Mouse (Mus musculus) CH12.LX (cell line): ENCODE data around the gene Btbd1. TPM values are rescaled to one million over a fixed set of nuclear protein-coding genes. Genes with fewer than 3 reads are reported as not detected.

Experiments
- DNase-seq: peaks from one replicate; pipeline ENCODE4 v3.0.0-alpha.2; 2013; ENCODE audit errors: extremely low read depth
- H3K27ac ChIP-seq: 2 replicates; pipeline ENCODE4 v1.5.1; 2012; ENCODE audit warnings: low read depth, mild to moderate bottlenecking, control low read depth, moderate library complexity; ENCODE audit not compliant: insufficient read depth
- H3K27me3 ChIP-seq: replicated peaks from 2 replicates; pipeline ENCODE3; 2012; ENCODE audit warnings: inconsistent platforms
- H3K36me3 ChIP-seq, 2 experiments: replicated peaks in 1 of 2; 2 replicates each; pipeline versions ENCODE3 to v1.6.1; 2012; ENCODE audit warnings: inconsistent platforms in 1 of 2, low read length in 1 of 2, mild to moderate bottlenecking in 1 of 2, mixed read lengths in 1 of 2, moderate library complexity in 1 of 2; ENCODE audit not compliant: control insufficient read depth in 1 of 2, insufficient read depth in 1 of 2
- H3K4me1 ChIP-seq, 2 experiments: 2 replicates each; pipeline ENCODE4 v1.6.1; 2012; ENCODE audit warnings: inconsistent platforms in 1 of 2, moderate library complexity in 1 of 2; ENCODE audit not compliant: insufficient read depth in 2 of 2, control insufficient read depth in 1 of 2
- H3K4me2 ChIP-seq: 2 replicates; pipeline ENCODE4 v1.6.1; 2012; ENCODE audit warnings: low read depth, mild to moderate bottlenecking, control low read depth; ENCODE audit not compliant: poor library complexity, insufficient read depth, severe bottlenecking
- H3K4me3 ChIP-seq, 3 experiments: fragments of 150-350 bp in 1 of 3; sonication (generic) in 1 of 3; replicated peaks in 1 of 3; 2 replicates each; pipeline versions ENCODE3 to v1.5.1; 2011 to 2012; ENCODE audit warnings: low read depth in 2 of 3, low read length in 2 of 3, mild to moderate bottlenecking in 2 of 3, moderate library complexity in 2 of 3, control low read depth in 1 of 3, improper control_type of control experiment in 1 of 3, inconsistent platforms in 1 of 3, mixed read lengths in 1 of 3; ENCODE audit not compliant: poor library complexity in 1 of 3
- H3K79me2 ChIP-seq: replicated peaks from 2 replicates; pipeline ENCODE4 v1.6.1; 2012; ENCODE audit warnings: mild to moderate bottlenecking, moderate library complexity; ENCODE audit not compliant: control insufficient read depth, poor library complexity, insufficient read depth, severe bottlenecking; ENCODE audit errors: extremely low read depth
- H3K9ac ChIP-seq: 2 replicates; pipeline ENCODE4 v1.6.1; 2012; ENCODE audit warnings: low read depth, mild to moderate bottlenecking, control low read depth, moderate library complexity; ENCODE audit not compliant: insufficient read depth
- H3K9me3 ChIP-seq: replicated peaks from 2 replicates; pipeline ENCODE3; 2012; ENCODE audit warnings: low read length, inconsistent platforms, mixed read lengths
- BHLHE40 ChIP-seq: IDR thresholded peaks from 2 replicates; pipeline ENCODE4 v1.6.1; 2011; ENCODE audit warnings: mild to moderate bottlenecking, low read depth, low read length, improper control_type of control experiment
- CHD1 ChIP-seq: IDR thresholded peaks from 2 replicates; pipeline ENCODE4 v1.6.1; 2012; ENCODE audit warnings: low read depth, low read length, improper control_type of control experiment, inconsistent platforms
- CTCF ChIP-seq, 2 experiments: IDR thresholded peaks in 1 of 2; conservative IDR thresholded peaks in 1 of 2; 2 replicates each; pipeline ENCODE4 v1.5.1; 2011 to 2012; ENCODE audit warnings: low read depth in 2 of 2, low read length in 2 of 2, improper control_type of control experiment in 1 of 2, inconsistent platforms in 1 of 2, mild to moderate bottlenecking in 1 of 2, moderate library complexity in 1 of 2
- E2F4 ChIP-seq: IDR thresholded peaks from 2 replicates; pipeline ENCODE4 v1.6.1; 2011; ENCODE audit warnings: low read depth, low read length, improper control_type of control experiment; ENCODE audit not compliant: insufficient replicate concordance
- ELF1 ChIP-seq: IDR thresholded peaks from 2 replicates; pipeline ENCODE4 v1.6.1; 2014; ENCODE audit warnings: low read depth, mild to moderate bottlenecking, inconsistent platforms, low read length, improper control_type of control experiment
- ETS1 ChIP-seq: conservative IDR thresholded peaks from 2 replicates; pipeline ENCODE4 v1.6.1; 2012; ENCODE audit warnings: low read depth, mild to moderate bottlenecking, inconsistent platforms, low read length, improper control_type of control experiment, moderate library complexity
- IRF4 ChIP-seq: IDR thresholded peaks from 2 replicates; pipeline ENCODE4 v1.6.1; 2014; ENCODE audit warnings: low read depth, mild to moderate bottlenecking, inconsistent platforms, low read length, improper control_type of control experiment
- JUND ChIP-seq: conservative IDR thresholded peaks from 2 replicates; pipeline ENCODE4 v1.6.1; 2011; ENCODE audit warnings: low read depth, low read length, improper control_type of control experiment
- KAT2A ChIP-seq: IDR thresholded peaks from 2 replicates; pipeline ENCODE4 v1.6.1; 2012; ENCODE audit warnings: low read length, improper control_type of control experiment, inconsistent platforms; ENCODE audit not compliant: insufficient replicate concordance
- MAZ ChIP-seq: IDR thresholded peaks from 2 replicates; pipeline ENCODE4 v1.6.1; 2012; ENCODE audit warnings: low read depth, mild to moderate bottlenecking, inconsistent platforms, low read length, improper control_type of control experiment, moderate library complexity
- MYC ChIP-seq: IDR thresholded peaks from 2 replicates; pipeline ENCODE4 v1.6.1; 2011; ENCODE audit warnings: low read depth, mild to moderate bottlenecking, improper control_type of control experiment, low read length
- NELFE ChIP-seq: IDR thresholded peaks from 2 replicates; pipeline ENCODE4 v1.6.1; 2011; ENCODE audit warnings: low read depth, low read length, improper control_type of control experiment
- POLR2A ChIP-seq: IDR thresholded peaks from 2 replicates; pipeline ENCODE4 v1.6.1; 2011; ENCODE audit warnings: low read depth, mild to moderate bottlenecking, improper control_type of control experiment, low read length
- POLR2AphosphoS2 ChIP-seq: IDR thresholded peaks from 2 replicates; pipeline ENCODE4 v1.6.1; 2011; ENCODE audit warnings: low read depth, low read length, improper control_type of control experiment
- SIN3A ChIP-seq: IDR thresholded peaks from 2 replicates; pipeline ENCODE4 v1.6.1; 2012; ENCODE audit warnings: low read length, improper control_type of control experiment, inconsistent platforms
- TBP ChIP-seq: conservative IDR thresholded peaks from 2 replicates; pipeline ENCODE4 v1.6.1; 2011; ENCODE audit warnings: low read depth, low read length, improper control_type of control experiment
- TCF12 ChIP-seq: IDR thresholded peaks from 2 replicates; pipeline ENCODE4 v1.6.1; 2014; ENCODE audit warnings: low read depth, mild to moderate bottlenecking, inconsistent platforms, low read length, improper control_type of control experiment
- UBTF ChIP-seq: IDR thresholded peaks from 2 replicates; pipeline ENCODE4 v1.6.1; 2012; ENCODE audit warnings: low read depth, mild to moderate bottlenecking, inconsistent platforms, low read length, improper control_type of control experiment, moderate library complexity
- USF1 ChIP-seq: IDR thresholded peaks from 2 replicates; pipeline ENCODE4 v1.6.1; 2014; ENCODE audit warnings: low read depth, mild to moderate bottlenecking, inconsistent platforms, low read length, improper control_type of control experiment
- USF2 ChIP-seq: conservative IDR thresholded peaks from 2 replicates; pipeline ENCODE4 v1.6.1; 2011; ENCODE audit warnings: low read depth, low read length, improper control_type of control experiment
- ZC3H11A ChIP-seq: IDR thresholded peaks from 2 replicates; pipeline ENCODE4 v1.6.1; 2012; ENCODE audit warnings: low read depth, mild to moderate bottlenecking, inconsistent platforms, low read length, improper control_type of control experiment
- ZKSCAN1 ChIP-seq: IDR thresholded peaks from 2 replicates; pipeline ENCODE4 v1.6.1; 2012; ENCODE audit warnings: low read depth, inconsistent platforms, low read length, improper control_type of control experiment, borderline replicate concordance
- ZMIZ1 ChIP-seq: IDR thresholded peaks from 2 replicates; pipeline ENCODE4 v1.6.1; 2012; ENCODE audit warnings: low read depth, mild to moderate bottlenecking, inconsistent platforms, low read length, improper control_type of control experiment
- ZNF384 ChIP-seq: IDR thresholded peaks from 2 replicates; pipeline ENCODE4 v1.6.1; 2012; ENCODE audit warnings: low read depth, low read length, improper control_type of control experiment, inconsistent platforms
- dilution Hi-C: fragments of 300-500 bp; cut with MboI; formaldehyde crosslinking; loops from 2 replicates; pipeline ENCODE4 v1.14.3; 2020; ENCODE audit warnings: low sequenced_read_pairs; ENCODE audit not compliant: extremely low pct_unique_long_range_greater_than_20kb, extremely low pct_ligation_motif_present
- in situ Hi-C: fragments of 300-500 bp; cut with MboI; formaldehyde crosslinking; loops from 3 replicates; pipeline ENCODE4 v1.14.3; 2019; ENCODE audit warnings: low sequenced_read_pairs, low pct_ligation_motif_present, low pct_unique_long_range_greater_than_20kb, mixed read lengths
- polyA plus RNA-seq: library from polyadenylated mRNA; unstranded; fragments of >175 nt; gene quantifications from 2 replicates; pipeline ENCODE4 v1.2.1, GENCODE M21; 2012; ENCODE audit warnings: low read depth; ENCODE audit not compliant: insufficient read length
- total RNA-seq, 2 experiments: library from RNA; depleted of rRNA; stranded (reverse); fragments of 300-350 nt in 1 of 2; fragments of >200 nt in 1 of 2; gene quantifications; 2 replicates each; pipeline ENCODE4 v1.2.3; 2012 to 2014

Btbd1 gene
- total and polyA plus RNA-seq, 3 experiments, result 45.8 to 88.8 (median 67.1) TPM

DNA sequence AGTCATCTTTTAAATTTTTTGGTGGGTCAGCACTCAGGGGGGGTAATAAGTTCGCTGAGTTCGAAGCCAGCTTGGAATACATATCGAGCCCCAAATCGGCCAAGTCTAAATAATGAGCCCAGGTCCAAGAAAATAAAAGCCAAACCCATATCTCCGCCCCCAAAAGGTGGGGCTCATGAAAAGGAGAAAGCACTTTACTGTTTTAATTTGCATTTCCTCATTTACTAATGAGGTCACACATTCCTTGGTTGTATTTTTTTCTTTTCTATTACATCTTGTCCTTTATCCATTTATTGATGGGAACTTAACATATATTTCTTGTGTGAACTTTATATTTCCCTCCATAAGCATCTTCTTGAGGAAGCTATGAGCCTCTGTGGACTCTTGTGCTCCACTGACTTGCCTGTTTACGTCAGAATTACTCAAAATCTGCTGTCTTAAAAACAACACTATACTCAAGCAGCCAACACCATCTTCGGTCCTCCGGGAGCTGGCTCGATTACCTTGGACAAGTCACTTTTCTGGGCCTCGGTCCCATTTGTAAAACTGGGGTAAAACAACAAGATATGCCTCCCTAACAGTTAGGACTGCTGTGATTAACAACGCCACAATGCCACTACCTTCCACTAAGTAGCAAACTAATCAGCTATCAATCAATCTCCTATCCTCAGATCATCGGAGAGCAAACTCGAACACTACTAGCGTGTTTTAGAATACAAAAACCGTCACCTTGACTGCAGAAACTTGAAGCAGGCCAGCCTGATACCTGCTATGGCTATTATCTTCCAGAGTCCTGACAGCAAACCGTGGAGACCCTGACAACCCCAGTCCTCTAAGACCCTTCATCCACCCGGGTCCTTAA is 1.2 kb downstream of the Btbd1 start:
- Histone ChIP-seq H3K4me3 (peak overlapping the region; percentile 76 to 89 (median 86)), H3K9me3 (no peaks in the 10 kb centered on the region), H3K27me3 (no peaks in the 10 kb centered on the region), H3K36me3 (peaks cover 0 to 17% of the 10 kb centered on the region in 2 experiments), H3K9ac (peak overlapping the region; percentile 71), H3K27ac (peak overlapping the region; percentile 64), H3K4me1 (peaks cover 8 to 38% of the 10 kb centered on the region in 2 experiments), H3K4me2 (peak overlapping the region; percentile 77), H3K79me2 (peaks cover 46% of the 10 kb centered on the region)
- peak; percentile 72 for DNase-seq
- TF ChIP-seq ZNF384, result peak; percentile 57; the same call in 1 of the 2 replicates
- TF ChIP-seq CTCF (conservative IDR thresholded peaks at IDR 0.05 in 1 of 2, IDR thresholded peaks at IDR 0.05 in 1 of 2; ENCODE audit: low read depth in 2 of 2, low read length in 2 of 2), result no peak
- TF ChIP-seq UBTF, result no peak
- TF ChIP-seq ELF1, result peak; percentile 64
- no peak for TF ChIP-seq POLR2A
- no peak for TF ChIP-seq ZKSCAN1
- TF ChIP-seq NELFE, result no peak
- TF ChIP-seq TCF12, result no peak
- no peak for TF ChIP-seq POLR2AphosphoS2
- no peak for TF ChIP-seq ZC3H11A
- no peak for TF ChIP-seq MAZ
- TF ChIP-seq E2F4, result no peak
- no peak for TF ChIP-seq ZMIZ1
- TF ChIP-seq CHD1, result peak; percentile 73; the same call in 1 of the 2 replicates
- TF ChIP-seq IRF4, result no peak
- TF ChIP-seq KAT2A, result no peak
- TF ChIP-seq ETS1, result no peak
- no peak; the same call in 1 of the 2 replicates for TF ChIP-seq TBP
- peak; percentile 55 for TF ChIP-seq SIN3A
- 0 out of 2 replicates have a peak, but pooled peaks have one; percentile 17 for TF ChIP-seq MYC
- no peak for TF ChIP-seq BHLHE40
- TF ChIP-seq USF2, result no peak
- TF ChIP-seq USF1, result no peak
- 0 out of 2 replicates have a peak, but pooled peaks have one; percentile 17 for TF ChIP-seq JUND
- dilution Hi-C loops (no loop called here), in situ Hi-C loops (no loop called here)
